Mouse (Mus musculus) heart, adult 2 months (tissue): ENCODE data around the gene Samd4. TPM values are rescaled to one million over a fixed set of nuclear protein-coding genes. Genes with fewer than 3 reads are reported as not detected.

Experiments
- DNase-seq, 2 experiments: peaks; one replicate each; pipeline ENCODE4 v3.0.0; 2021
- H3K27ac ChIP-seq: fragments of 200-600 bp; 2 replicates; pipeline ENCODE4 v1.8.1; 2022
- H3K27me3 ChIP-seq: fragments of 200-500 bp; 2 replicates; pipeline ENCODE4 v1.6.1; 2012; ENCODE audit warnings: mild to moderate bottlenecking, low read length, inconsistent platforms, mixed read lengths; ENCODE audit not compliant: control insufficient read depth, insufficient read depth
- H3K36me3 ChIP-seq: fragments of 200-500 bp; 2 replicates; pipeline ENCODE4 v1.6.1; 2012; ENCODE audit warnings: low read length, inconsistent platforms; ENCODE audit not compliant: control insufficient read depth, insufficient read depth
- H3K4me1 ChIP-seq: fragments of 200-500 bp; 2 replicates; pipeline ENCODE4 v1.6.1; 2011; ENCODE audit warnings: low read length; ENCODE audit not compliant: control insufficient read depth, insufficient read depth
- H3K4me3 ChIP-seq: fragments of 200-600 bp; 2 replicates; pipeline ENCODE4 v1.8.1; 2022
- H3K79me2 ChIP-seq: fragments of 200-500 bp; replicated peaks from 2 replicates; pipeline ENCODE4 v1.6.1; 2012; ENCODE audit warnings: mild to moderate bottlenecking, inconsistent platforms, low read length, moderate library complexity, mixed read lengths; ENCODE audit not compliant: control insufficient read depth, insufficient read depth
- H3K9ac ChIP-seq: fragments of 200-500 bp; 2 replicates; pipeline ENCODE4 v1.6.1; 2012; ENCODE audit warnings: low read depth, mild to moderate bottlenecking, control low read depth, inconsistent platforms, low read length, mixed read lengths
- CTCF ChIP-seq: fragments of 200-600 bp; IDR thresholded peaks from 2 replicates; pipeline ENCODE4 v1.8.1; 2022; ENCODE audit warnings: antibody characterized with exemption, mild to moderate bottlenecking, moderate library complexity
- EP300 ChIP-seq: fragments of 200-500 bp; IDR thresholded peaks from 2 replicates; pipeline ENCODE4 v1.6.1; 2011; ENCODE audit warnings: low read depth, low read length, control low read depth; ENCODE audit not compliant: insufficient read depth
- POLR2A ChIP-seq: fragments of 200-500 bp; IDR thresholded peaks from 2 replicates; pipeline ENCODE4 v1.6.1; 2011; ENCODE audit warnings: mild to moderate bottlenecking, low read depth, low read length, control low read depth; ENCODE audit not compliant: insufficient read depth
- WGBS: fragments of 180-500 bp; shearing (Covaris S2); methylation state at CpG from one replicate; pipeline ENCODE4 v1.1.7; 2018; 5-methylcytosine and 5-hydroxymethylcytosine counted together
- intact Hi-C: fragments of 180-260 bp; cut with DNase I; formaldehyde crosslinking; loops from one replicate; pipeline ENCODE4 v1.15.1; 2025
- polyA plus RNA-seq: library from polyadenylated mRNA; depleted of rRNA; stranded (reverse); fragments of >200 nt; gene quantifications from 2 replicates; pipeline ENCODE4 v1.2.3, GENCODE M21; 2012
- total RNA-seq, 2 experiments: library from RNA; stranded (reverse); gene quantifications; 2 replicates each; pipeline ENCODE4 v1.2.3; 2021

The Samd4 gene
- total and polyA plus RNA-seq, 3 experiments, result 23.8 to 62.3 (median 51.7) TPM

- no peak for TF ChIP-seq POLR2A
- TF ChIP-seq EP300, result peak; percentile 60; the same call in 1 of the 2 replicates
- no peak for TF ChIP-seq CTCF
- H3K27ac ChIP-seq, result peak overlapping the region; percentile 92
- H3K27me3 ChIP-seq, result no peaks in the 10 kb centered on the region
- WGBS, result 35% methylated on average over 18 of the region's 18 CpGs
- peak overlapping the region; percentile 49 for H3K9ac ChIP-seq
- H3K36me3 ChIP-seq, result peaks cover 2% of the 10 kb centered on the region; the same call in 1 of the 2 replicates
- no peak overlapping the region for H3K4me3 ChIP-seq
- DNase-seq, result peak; percentile 41 to 59
- intact Hi-C loops, result loop anchor here (5.0 kb wide), 1 partner anchor 41 kb away; no protein-coding TSS in a partner anchor
- H3K4me1 ChIP-seq, result peaks cover 9% of the 10 kb centered on the region
- H3K79me2 ChIP-seq, result no peaks in the 10 kb centered on the region
Measured at GRCm38 (mm10) chr14:47011171-47012139, 128.8 kb downstream of the Samd4 start.

- Histone ChIP-seq H3K9ac (no peak overlapping the region), H3K79me2 (no peaks in the 10 kb centered on the region; the same call in 1 of the 2 replicates), H3K4me1 (peaks cover 7% of the 10 kb centered on the region), H3K36me3 (peaks cover 2% of the 10 kb centered on the region; the same call in 1 of the 2 replicates), H3K27me3 (no peaks in the 10 kb centered on the region), H3K27ac (no peak overlapping the region), H3K4me3 (no peak overlapping the region)
- intact Hi-C loops, result no loop called here
- WGBS, result 82% methylated on average over 3 of the region's 3 CpGs
- DNase-seq, result no peak
- TF ChIP-seq POLR2A (no peak), CTCF (no peak), EP300 (no peak)
Measured at GRCm38 (mm10) chr14:47015618-47016017, 133.0 kb downstream of the Samd4 start.

- intact Hi-C loops, result no loop called here
- no peaks in the 10 kb centered on the region; the same call in 1 of the 2 replicates for H3K4me1 ChIP-seq
- no peak overlapping the region for H3K27ac ChIP-seq
- no peaks in the 10 kb centered on the region; the same call in 1 of the 2 replicates for H3K36me3 ChIP-seq
- H3K4me3 ChIP-seq, result no peak overlapping the region
- H3K79me2 ChIP-seq, result no peaks in the 10 kb centered on the region; the same call in 1 of the 2 replicates
- TF ChIP-seq EP300 (no peak), POLR2A (no peak), CTCF (no peak)
- H3K9ac ChIP-seq, result no peak overlapping the region
- no peak for DNase-seq
- 72% methylated on average over 3 of the region's 3 CpGs for WGBS
- no peaks in the 10 kb centered on the region for H3K27me3 ChIP-seq
Measured at GRCm38 (mm10) chr14:47017658-47018057, 135.0 kb downstream of the Samd4 start.

GRCm38 (mm10) chr14:47020886-47021285, 138.2 kb downstream of the Samd4 start:
- Histone ChIP-seq H3K4me1 (peaks cover 2% of the 10 kb centered on the region; the same call in 1 of the 2 replicates), H3K27ac (no peak overlapping the region), H3K4me3 (no peak overlapping the region), H3K36me3 (no peaks in the 10 kb centered on the region; the same call in 1 of the 2 replicates), H3K79me2 (no peaks in the 10 kb centered on the region; the same call in 1 of the 2 replicates), H3K9ac (no peak overlapping the region), H3K27me3 (no peaks in the 10 kb centered on the region)
- DNase-seq, result no peak
- intact Hi-C loops, result no loop called here
- no peak for TF ChIP-seq POLR2A
- TF ChIP-seq EP300, result 0 out of 2 replicates have a peak, but pooled peaks have one; percentile 36
- 33% methylated on average over 10 of the region's 10 CpGs for WGBS

- Histone ChIP-seq H3K4me3 (no peak overlapping the region), H3K27me3 (no peaks in the 10 kb centered on the region), H3K79me2 (no peaks in the 10 kb centered on the region), H3K27ac (no peak overlapping the region), H3K4me1 (peaks cover 4% of the 10 kb centered on the region; the same call in 1 of the 2 replicates), H3K9ac (no peak overlapping the region), H3K36me3 (peaks cover 5% of the 10 kb centered on the region)
- TF ChIP-seq POLR2A (no peak), CTCF (no peak), EP300 (no peak)
- intact Hi-C loops, result no loop called here
- DNase-seq, result no peak
- 65% methylated on average over 9 of the region's 9 CpGs for WGBS
Measured at GRCm38 (mm10) chr14:47023529-47023928, 140.9 kb downstream of the Samd4 start.
